Mouse (Mus musculus) stomach, embryonic 15.5 days (tissue): ENCODE measurements around the gene Tuba4a. TPM values are rescaled to one million over a fixed set of nuclear protein-coding genes. Genes with fewer than 3 reads are reported as not detected.

Experiments
- ATAC-seq: fragments of 200-750 bp; cut with Nextera tagmentation; 2 replicates; pipeline ENCODE4 v1.8.0; 2017; ENCODE audit warnings: low read depth, moderate number of reproducible peaks, moderate TSS enrichment; ENCODE audit not compliant: insufficient read depth, low FRiP score
- H3K27ac ChIP-seq: fragments of 300-500 bp; sonication (generic); 2 replicates; pipeline ENCODE4 v1.5.1; 2015; ENCODE audit warnings: mild to moderate bottlenecking, inconsistent platforms
- H3K27me3 ChIP-seq: fragments of 300-500 bp; sonication (generic); replicated peaks from 2 replicates; pipeline ENCODE4 v1.6.1; 2015; ENCODE audit warnings: inconsistent platforms
- H3K36me3 ChIP-seq: fragments of 300-500 bp; sonication (generic); 2 replicates; pipeline ENCODE4 v1.6.1; 2015; ENCODE audit warnings: inconsistent platforms
- H3K4me1 ChIP-seq: fragments of 300-500 bp; sonication (generic); 2 replicates; pipeline ENCODE4 v1.6.1; 2015; ENCODE audit warnings: inconsistent platforms
- H3K4me2 ChIP-seq: fragments of 300-500 bp; sonication (generic); 2 replicates; pipeline ENCODE4 v1.6.1; 2015; ENCODE audit warnings: mild to moderate bottlenecking, inconsistent platforms
- H3K4me3 ChIP-seq: fragments of 300-500 bp; sonication (generic); replicated peaks from 2 replicates; pipeline ENCODE4 v1.5.1; 2015; ENCODE audit warnings: inconsistent platforms
- H3K9ac ChIP-seq: fragments of 300-500 bp; sonication (generic); 2 replicates; pipeline ENCODE4 v1.6.1; 2015; ENCODE audit warnings: inconsistent platforms
- H3K9me3 ChIP-seq: fragments of 300-500 bp; sonication (generic); 2 replicates; pipeline ENCODE4 v1.6.1; 2016; ENCODE audit warnings: inconsistent platforms
- WGBS: fragments of 180-500 bp; shearing (Covaris S2); methylation state at CpG from one replicate; pipeline ENCODE4 v1.1.7; 2015; 5-methylcytosine and 5-hydroxymethylcytosine counted together
- microRNA-seq: library from miRNA; unstranded; fragments of <30 nt; microRNA quantifications from one replicate; pipeline ENCODE4, GENCODE M21; 2016
- polyA plus RNA-seq: library from polyadenylated mRNA; unstranded; fragments of >200 nt; fragmentation: Nextera tagmentation; extraction: Ambion mirVana; gene quantifications from 2 replicates; pipeline ENCODE4 v1.2.1, GENCODE M21; 2015

Tuba4a gene
- polyA plus RNA-seq, 1 experiment from 2014 or later = 145 TPM

DNA sequence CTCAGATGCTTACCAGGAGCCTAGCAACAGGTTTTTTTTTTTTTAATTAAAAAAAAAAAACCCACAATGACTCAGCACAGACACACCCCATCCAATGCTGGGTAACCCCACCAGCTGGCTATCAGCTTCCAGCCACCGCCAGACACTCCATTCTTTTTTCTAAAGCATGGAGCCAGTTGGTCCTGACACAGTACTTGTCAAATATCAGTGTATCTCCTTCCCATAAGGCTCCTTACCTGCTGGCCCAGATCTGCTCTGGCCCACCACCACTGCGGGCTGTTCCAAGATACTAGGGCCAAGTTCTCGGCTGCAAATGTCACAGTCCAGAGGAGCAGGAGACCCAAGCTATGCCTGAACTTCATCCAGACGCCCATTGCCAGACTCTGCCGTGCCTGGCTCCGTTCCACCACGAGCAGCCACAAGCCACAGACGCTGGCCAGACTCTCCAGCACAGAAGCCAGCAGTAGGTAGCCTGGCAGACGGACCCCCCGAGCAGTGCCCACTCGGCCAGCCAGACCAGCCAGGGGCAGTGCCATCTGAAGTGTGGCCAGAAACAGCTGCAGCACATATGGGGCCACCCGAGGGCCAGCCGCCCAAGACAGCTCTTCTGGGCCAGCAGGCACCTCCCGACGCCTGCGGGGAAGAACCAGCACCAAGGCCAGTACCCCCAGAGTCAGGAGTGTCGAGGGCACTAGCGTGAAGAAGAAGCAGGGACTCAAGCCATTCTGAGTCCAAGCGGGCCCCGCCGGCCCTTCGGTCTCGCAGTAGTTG lies 40.1 kb downstream of the Tuba4a start:
- H3K4me3 ChIP-seq = peak overlapping the region; percentile 62
- H3K27ac ChIP-seq = peak overlapping the region; percentile 57
- peaks cover 12% of the 10 kb centered on the region for H3K36me3 ChIP-seq
- no peaks in the 10 kb centered on the region for H3K9me3 ChIP-seq
- peak; percentile 54 for ATAC-seq
- WGBS = 6% methylated on average over 23 of the region's 23 CpGs
- peaks cover 14% of the 10 kb centered on the region for H3K4me1 ChIP-seq
- H3K9ac ChIP-seq = peak overlapping the region; percentile 53
- H3K4me2 ChIP-seq = peak overlapping the region; percentile 99
- H3K27me3 ChIP-seq = no peaks in the 10 kb centered on the region

- Histone ChIP-seq H3K27ac (peak within 1 kb of the TSS; percentile 86), H3K4me2 (peak within 1 kb of the TSS; percentile 80), H3K9me3 (no peaks in the 10 kb centered on the region), H3K36me3 (peaks cover 23% of the 10 kb centered on the region), H3K27me3 (no peaks in the 10 kb centered on the region), H3K4me1 (peaks cover 16% of the 10 kb centered on the region), H3K9ac (peak within 1 kb of the TSS; percentile 63), H3K4me3 (peak within 1 kb of the TSS; percentile 77)
- peak; percentile 98 for ATAC-seq
- 1% methylated on average over 59 of the region's 59 CpGs for WGBS
Measured at GRCm38 (mm10) chr1:75168472-75169464, 50.9 kb downstream of the Tuba4a start, which contains the start of gene Zfand2b. TSS of gene Zfand2b (plus strand) at chr1:75168646.

GRCm38 (mm10) chr1:75168093-75168471 lies 51.6 kb downstream of the Tuba4a start:
- Histone ChIP-seq H3K4me1 (peaks cover 16% of the 10 kb centered on the region), H3K9ac (peak overlapping the region; percentile 23; the same call in 1 of the 2 replicates)

More at GRCm38 (mm10) chr1:75168093-75168471, 51.6 kb downstream of the Tuba4a start:
- peaks cover 22% of the 10 kb centered on the region for H3K36me3 ChIP-seq
- peak overlapping the region; percentile 86 for H3K27ac ChIP-seq
- no peaks in the 10 kb centered on the region for H3K9me3 ChIP-seq
- peak overlapping the region; percentile 80 for H3K4me2 ChIP-seq
- H3K27me3 ChIP-seq = no peaks in the 10 kb centered on the region
- peak overlapping the region; percentile 77 for H3K4me3 ChIP-seq
- WGBS = 5% methylated on average over 7 of the region's 7 CpGs
- ATAC-seq = peak; percentile 2; the same call in 1 of the 2 replicates

Small RNA genes lying within 50 kb of the gene (microRNA-seq; reads per million reads assigned to microRNA genes)
- not detected for gene Gm27943

Other genes with a start within 250 kb of the Tuba4a start
- gene Nhej1, start 94.7 kb downstream of the Tuba4a start, polyA plus RNA-seq = 8.6 and 9.5 TPM in 2 replicates
- gene Slc23a3, start 86.0 kb downstream of the Tuba4a start, polyA plus RNA-seq = 0.49 and 0.86 TPM in 2 replicates
- 38.8 and 44.9 TPM in 2 replicates for gene Cnppd1, start 77.2 kb downstream of the Tuba4a start, polyA plus RNA-seq
- 43.8 and 47.8 TPM in 2 replicates for gene Retreg2, start 77.1 kb downstream of the Tuba4a start, polyA plus RNA-seq
- 41.0 and 41.2 TPM in 2 replicates for gene Zfand2b, start 51.2 kb downstream of the Tuba4a start, polyA plus RNA-seq
- 23.9 and 26.8 TPM in 2 replicates for gene Abcb6, start 39.5 kb downstream of the Tuba4a start, polyA plus RNA-seq
- 24.7 and 26.7 TPM in 2 replicates for gene Ankzf1, start 27.7 kb downstream of the Tuba4a start, polyA plus RNA-seq
- 26.5 and 27.0 TPM in 2 replicates for gene Atg9a, start 27.7 kb downstream of the Tuba4a start, polyA plus RNA-seq
- gene Glb1l, start 9.1 kb downstream of the Tuba4a start, polyA plus RNA-seq = 15.5 and 17.1 TPM in 2 replicates
- 120 and 132 TPM in 2 replicates for gene Stk16, start 9.0 kb downstream of the Tuba4a start, polyA plus RNA-seq
- gene A630095N17Rik, start 12.2 kb upstream of the Tuba4a start, polyA plus RNA-seq = not detected in 2 replicates
- gene Dnajb2, start 16.5 kb upstream of the Tuba4a start, polyA plus RNA-seq = 34.9 and 35.9 TPM in 2 replicates
- gene Ptprn, start 44.6 kb upstream of the Tuba4a start, polyA plus RNA-seq = 2.4 and 2.8 TPM in 2 replicates
- gene Resp18, start 58.5 kb upstream of the Tuba4a start, polyA plus RNA-seq = 7.5 and 9.6 TPM in 2 replicates
- 123 and 137 TPM in 2 replicates for gene Dnpep, start 98.1 kb upstream of the Tuba4a start, polyA plus RNA-seq
- gene Des, start 140.5 kb upstream of the Tuba4a start, polyA plus RNA-seq = 92.1 and 93.2 TPM in 2 replicates
- 45.2 and 49.1 TPM in 2 replicates for gene Speg, start 155.4 kb upstream of the Tuba4a start, polyA plus RNA-seq
- 103 TPM in 2 replicates for gene Gmppa, start 216.1 kb upstream of the Tuba4a start, polyA plus RNA-seq
- 2.0 and 2.1 TPM in 2 replicates for gene Asic4, start 230.6 kb upstream of the Tuba4a start, polyA plus RNA-seq